Mouse (Mus musculus): ENCODE results near the gene Scaf1.

DNA sequence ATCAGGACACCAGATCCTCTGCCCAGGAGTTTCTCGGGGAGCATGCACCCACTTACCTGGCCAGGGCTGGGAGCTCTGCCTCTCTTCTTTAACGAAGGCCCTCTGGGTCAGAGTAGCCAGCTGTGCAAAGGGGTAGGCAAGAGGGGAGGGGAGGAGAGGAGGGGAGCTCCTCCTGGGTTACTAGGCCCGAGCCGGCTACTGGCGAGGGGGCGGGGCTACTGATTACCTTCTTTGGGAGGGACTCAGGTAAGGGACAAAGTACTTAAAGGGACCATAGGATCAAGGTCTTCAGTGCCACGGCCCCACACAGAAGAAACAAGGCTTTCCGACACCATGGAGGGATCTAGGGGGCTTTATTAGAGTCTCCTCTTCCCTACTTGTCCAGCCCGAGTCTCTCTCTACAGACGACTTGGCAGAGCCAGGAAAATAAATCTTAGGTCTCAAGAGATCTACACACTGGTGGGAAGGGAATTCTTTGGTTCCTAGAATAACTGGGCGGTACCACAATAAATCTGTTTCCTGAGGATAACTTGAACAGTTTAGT is 45.4 kb upstream of the Scaf1 start:
- TF ChIP-seq CTCF (IDR thresholded peaks at IDR 0.05; ENCODE audit: control insufficient read depth, insufficient read depth, insufficient replicate concordance, low read depth, low read length) (no peak), POLR2A (IDR thresholded peaks at IDR 0.05; ENCODE audit: control insufficient read depth, low read depth, low read length) (no peak)

All from testis, adult 2 months (tissue).